Mouse (Mus musculus) stomach, postnatal 0 days (tissue): Measurements from ENCODE around the gene Taf13.
"Not testable (repeated sequence)": the region's sequence is repeated elsewhere in the genome, so short reads cannot be mapped to it uniquely, and the experiment has no call there.

Experiments
- CTCF ChIP-seq: IDR thresholded peaks from 2 replicates; pipeline ENCODE4 v1.5.1; 2016; ENCODE audit warnings: antibody characterized with exemption, low read depth, mild to moderate bottlenecking, moderate library complexity
- EP300 ChIP-seq: optimal IDR thresholded peaks from 2 replicates; pipeline ENCODE3; 2016; ENCODE audit warnings: antibody characterized with exemption

- not testable (repeated sequence) for TF ChIP-seq EP300, CTCF
Measured at GRCm38 (mm10) chr3:108569636-108570035, 1.9 kb upstream of the Taf13 start.
